Mouse (Mus musculus): ENCODE results near the gene Ggt6. TPM values are rescaled to one million over a fixed set of nuclear protein-coding genes. Genes with fewer than 3 reads are reported as not detected.

Gene Ggt6
- total and polyA plus RNA-seq, 3 experiments, result 0.13 to 0.19 TPM; not detected in 1

DNA sequence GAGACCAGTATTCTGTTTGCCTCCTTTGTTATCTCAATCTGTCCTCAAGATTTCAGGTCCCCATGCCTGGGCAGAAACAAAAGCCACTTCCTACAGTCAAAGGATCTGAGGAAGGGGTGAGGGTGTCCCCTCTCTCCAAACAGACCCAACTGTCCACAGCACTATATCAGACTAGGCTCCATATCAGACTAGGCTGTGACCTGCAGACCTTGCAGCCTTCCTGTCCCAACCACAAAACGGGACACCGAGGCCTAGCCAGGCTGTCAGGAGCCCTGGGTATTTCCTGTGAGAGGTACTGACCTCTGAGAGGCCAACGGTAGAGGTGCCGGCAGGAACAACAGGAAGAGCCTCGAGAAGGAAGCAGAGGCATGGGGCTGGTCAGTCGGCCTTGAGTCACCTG is 49.2 kb downstream of the Ggt6 start:
- Histone ChIP-seq H3K27ac (ENCODE audit: insufficient read depth, low read depth) (no peak overlapping the region), H3K79me2 (replicated peaks; ENCODE audit: control insufficient read depth, extremely low read depth, insufficient read depth, poor library complexity, severe bottlenecking) (no peaks in the 10 kb centered on the region), H3K4me2 (ENCODE audit: insufficient read depth, low read depth, poor library complexity, severe bottlenecking) (no peak overlapping the region), H3K36me3 (replicated peaks in 1 of 2; ENCODE audit: control insufficient read depth in 1 of 2, insufficient read depth in 1 of 2, low read length in 1 of 2) (no peaks in the 10 kb centered on the region), H3K27me3 (replicated peaks) (peaks cover 66% of the 10 kb centered on the region), H3K4me3 (replicated peaks in 1 of 3; ENCODE audit: low read depth in 2 of 3, low read length in 2 of 3, poor library complexity in 1 of 3) (no peak overlapping the region), H3K4me1 (ENCODE audit: control insufficient read depth in 1 of 2, insufficient read depth in 2 of 2) (0 out of 4 replicates have a peak, but pooled peaks cover 0 to 4% of the 10 kb centered on the region in 2 experiments), H3K9ac (ENCODE audit: insufficient read depth, low read depth) (no peak overlapping the region), H3K9me3 (replicated peaks; ENCODE audit: low read length) (peaks cover 6% of the 10 kb centered on the region)
- dilution Hi-C loops (cut with MboI; ENCODE audit: extremely low pct_ligation_motif_present, extremely low pct_unique_long_range_greater_than_20kb, low sequenced_read_pairs), result no loop called here
- TF ChIP-seq ELF1 (IDR thresholded peaks at IDR 0.05; ENCODE audit: low read depth, low read length), result no peak
- TF ChIP-seq EP300 (IDR thresholded peaks at IDR 0.05; ENCODE audit: low read length), result no peak
- no peak for TF ChIP-seq RCOR1 (conservative IDR thresholded peaks at IDR 0.05; ENCODE audit: low read depth, low read length)
- TF ChIP-seq HCFC1 (IDR thresholded peaks at IDR 0.05; ENCODE audit: low read depth, low read length), result no peak
- no peak for TF ChIP-seq ZC3H11A (IDR thresholded peaks at IDR 0.05; ENCODE audit: low read depth, low read length)
- TF ChIP-seq CHD2 (IDR thresholded peaks at IDR 0.05; ENCODE audit: low read length), result no peak
- no peak for TF ChIP-seq IRF4 (IDR thresholded peaks at IDR 0.05; ENCODE audit: low read depth, low read length)
- no peak for TF ChIP-seq MAX (IDR thresholded peaks at IDR 0.05; ENCODE audit: low read length)
- no peak for TF ChIP-seq MAFK (IDR thresholded peaks at IDR 0.05; ENCODE audit: insufficient replicate concordance, low read length)
- no peak for TF ChIP-seq ZMIZ1 (IDR thresholded peaks at IDR 0.05; ENCODE audit: low read depth, low read length)
- TF ChIP-seq SMC3 (IDR thresholded peaks at IDR 0.05; ENCODE audit: low read depth, low read length), result no peak
- no peak for TF ChIP-seq SIN3A (IDR thresholded peaks at IDR 0.05; ENCODE audit: low read length)
- no peak for TF ChIP-seq RAD21 (IDR thresholded peaks at IDR 0.05; ENCODE audit: low read depth, low read length)
- no peak for TF ChIP-seq NELFE (IDR thresholded peaks at IDR 0.05; ENCODE audit: low read depth, low read length)
- TF ChIP-seq TBP (conservative IDR thresholded peaks at IDR 0.05; ENCODE audit: low read depth, low read length), result no peak
- no peak for TF ChIP-seq USF2 (conservative IDR thresholded peaks at IDR 0.05; ENCODE audit: low read depth, low read length)
- TF ChIP-seq NRF1 (IDR thresholded peaks at IDR 0.05; ENCODE audit: low read depth, low read length), result no peak
- in situ Hi-C loops (cut with MboI; ENCODE audit: low pct_ligation_motif_present, low pct_unique_long_range_greater_than_20kb, low sequenced_read_pairs), result no loop called here
- DNase-seq (ENCODE audit: extremely low read depth), result no peak

DNA sequence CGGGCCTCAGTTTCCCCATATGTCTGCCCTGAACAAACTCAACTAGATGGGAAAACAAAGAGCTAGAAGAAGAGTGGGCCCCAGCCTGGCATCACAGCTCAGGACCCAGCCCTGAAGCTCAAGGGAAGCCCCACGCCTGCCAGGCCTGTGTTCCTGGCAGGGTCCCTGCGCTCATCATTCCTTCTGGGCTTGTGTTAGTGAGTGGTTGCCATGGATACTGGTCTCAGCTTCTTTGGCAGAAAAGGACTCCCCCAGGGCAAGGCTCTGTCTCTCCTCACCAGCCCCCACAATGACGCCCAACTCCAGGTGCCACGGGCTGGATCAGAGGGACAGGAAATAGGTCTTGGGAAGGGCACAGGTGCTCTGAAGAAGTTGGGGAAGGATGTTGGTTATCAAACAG is 49.8 kb downstream of the Ggt6 start:
- no peak for DNase-seq (ENCODE audit: extremely low read depth)
- Histone ChIP-seq H3K36me3 (replicated peaks in 1 of 2; ENCODE audit: control insufficient read depth in 1 of 2, insufficient read depth in 1 of 2, low read length in 1 of 2) (no peaks in the 10 kb centered on the region), H3K79me2 (replicated peaks; ENCODE audit: control insufficient read depth, extremely low read depth, insufficient read depth, poor library complexity, severe bottlenecking) (no peaks in the 10 kb centered on the region), H3K27ac (ENCODE audit: insufficient read depth, low read depth) (no peak overlapping the region), H3K4me3 (replicated peaks in 1 of 3; ENCODE audit: low read depth in 2 of 3, low read length in 2 of 3, poor library complexity in 1 of 3) (no peak overlapping the region), H3K4me1 (ENCODE audit: control insufficient read depth in 1 of 2, insufficient read depth in 2 of 2) (0 out of 4 replicates have a peak, but pooled peaks cover 0 to 4% of the 10 kb centered on the region in 2 experiments), H3K4me2 (ENCODE audit: insufficient read depth, low read depth, poor library complexity, severe bottlenecking) (no peak overlapping the region), H3K9ac (ENCODE audit: insufficient read depth, low read depth) (no peak overlapping the region), H3K9me3 (replicated peaks; ENCODE audit: low read length) (peaks cover 10% of the 10 kb centered on the region), H3K27me3 (replicated peaks) (peaks cover 70% of the 10 kb centered on the region)
- in situ Hi-C loops (cut with MboI; ENCODE audit: low pct_ligation_motif_present, low pct_unique_long_range_greater_than_20kb, low sequenced_read_pairs) (no loop called here), dilution Hi-C loops (cut with MboI; ENCODE audit: extremely low pct_ligation_motif_present, extremely low pct_unique_long_range_greater_than_20kb, low sequenced_read_pairs) (no loop called here)
- TF ChIP-seq TBP (conservative IDR thresholded peaks at IDR 0.05; ENCODE audit: low read depth, low read length), result no peak
- no peak for TF ChIP-seq BHLHE40 (IDR thresholded peaks at IDR 0.05; ENCODE audit: low read depth, low read length)
- TF ChIP-seq NRF1 (IDR thresholded peaks at IDR 0.05; ENCODE audit: low read depth, low read length), result no peak
- TF ChIP-seq ETS1 (conservative IDR thresholded peaks at IDR 0.05; ENCODE audit: low read depth, low read length), result no peak
